Mouse (Mus musculus): ENCODE measurements around the gene Apoe. TPM values are rescaled to one million over a fixed set of nuclear protein-coding genes. Genes with fewer than 3 reads are reported as not detected.

Gene Apoe
- total and polyA plus RNA-seq, 3 experiments: 33.3 to 61.4 TPM; not detected in 1

DNA sequence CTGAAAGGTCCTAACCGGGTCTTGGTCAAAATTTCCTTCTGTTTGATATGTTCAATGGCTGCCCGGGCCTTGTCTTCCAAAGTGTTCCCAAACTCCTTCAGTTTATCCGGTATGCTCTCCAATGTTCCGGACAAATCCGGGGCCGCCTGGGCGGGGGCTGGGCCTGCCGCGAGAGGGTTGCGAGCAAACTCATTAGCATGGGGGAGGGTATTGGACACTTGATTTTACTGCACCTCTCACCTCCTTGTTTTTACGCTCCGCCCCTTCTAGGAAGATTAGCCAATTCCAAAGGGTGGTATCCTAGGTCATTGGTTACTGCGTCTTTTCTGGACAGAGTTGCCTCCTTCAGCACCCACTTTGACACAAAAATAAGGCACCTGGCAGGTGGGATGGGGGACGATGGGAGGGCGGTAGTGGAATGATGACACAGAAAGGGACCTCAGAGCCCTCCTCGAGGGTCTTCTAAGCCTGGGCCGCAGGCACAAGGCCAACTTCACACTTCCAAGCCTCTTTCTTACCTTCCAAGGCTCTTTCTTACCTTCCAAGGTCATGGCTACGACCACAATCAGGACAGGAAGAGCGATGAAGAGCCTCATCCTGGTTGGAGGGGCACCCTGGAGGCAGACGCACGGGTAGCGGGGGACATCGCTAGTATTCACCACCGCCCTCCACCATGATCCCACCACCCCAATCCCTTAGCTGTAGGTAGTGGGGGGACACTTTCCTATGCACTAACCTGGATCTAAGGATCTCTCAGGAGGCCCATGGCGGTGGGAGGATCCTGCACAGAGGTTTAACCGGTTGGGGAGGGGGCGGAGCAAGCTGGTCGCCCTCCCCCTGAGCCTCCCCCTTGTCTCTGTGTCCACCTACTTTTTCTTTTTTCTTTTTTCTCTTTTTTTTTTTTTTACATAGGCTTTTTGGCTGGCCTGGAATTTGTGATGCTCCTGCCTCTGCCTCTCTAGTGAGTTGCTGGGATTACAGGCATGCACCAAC is 6.8 kb downstream of the Apoe start, which contains the start of gene Apoc1:
Gene Apoc1, minus strand, starts transcription at position 788 of the 993 bp plus-strand sequence.
- DNase-seq (ENCODE audit: low read depth, low spot score): no peak
- TF ChIP-seq HCFC1 (IDR thresholded peaks at IDR 0.05; ENCODE audit: low read depth, low read length): no peak
- no peak for TF ChIP-seq KAT2A (conservative IDR thresholded peaks at IDR 0.05; ENCODE audit: low read depth, low read length)
- no peak for TF ChIP-seq RCOR1 (IDR thresholded peaks at IDR 0.05; ENCODE audit: low read depth, low read length)
- TF ChIP-seq TCF12 (IDR thresholded peaks at IDR 0.05; ENCODE audit: low read depth, low read length): no peak
- no peak for TF ChIP-seq MAZ (IDR thresholded peaks at IDR 0.05; ENCODE audit: low read depth, low read length)
- H3K36me3 ChIP-seq (ENCODE audit: control insufficient read depth in 1 of 2, insufficient read depth in 2 of 2, low read length in 2 of 2): peaks cover 0 to 31% of the 10 kb centered on the region in 2 experiments; a peak in 2 of 4 replicates
- peaks cover 14 to 34% of the 10 kb centered on the region in 2 experiments for H3K4me1 ChIP-seq (ENCODE audit: control insufficient read depth in 1 of 2, insufficient read depth in 2 of 2, low read length in 2 of 2)
- no peaks in the 10 kb centered on the region for H3K9me3 ChIP-seq (replicated peaks; ENCODE audit: insufficient read depth, low read length)
- no peaks in the 10 kb centered on the region for H3K79me2 ChIP-seq (ENCODE audit: control insufficient read depth, insufficient read depth, low read length, poor library complexity)
- no peak within 1 kb of the TSS for H3K9ac ChIP-seq (ENCODE audit: control insufficient read depth, low read depth, low read length, poor library complexity, severe bottlenecking)
- H3K27ac ChIP-seq (ENCODE audit: control insufficient read depth, low read depth, low read length): no peak within 1 kb of the TSS
- no peaks in the 10 kb centered on the region for H3K27me3 ChIP-seq (ENCODE audit: control insufficient read depth in 1 of 2, insufficient read depth in 2 of 2, low read length in 2 of 2)
- no peak within 1 kb of the TSS for H3K4me3 ChIP-seq (ENCODE audit: control insufficient read depth in 1 of 2, insufficient read depth in 1 of 2, low read depth in 2 of 2, low read length in 2 of 2)

DNA sequence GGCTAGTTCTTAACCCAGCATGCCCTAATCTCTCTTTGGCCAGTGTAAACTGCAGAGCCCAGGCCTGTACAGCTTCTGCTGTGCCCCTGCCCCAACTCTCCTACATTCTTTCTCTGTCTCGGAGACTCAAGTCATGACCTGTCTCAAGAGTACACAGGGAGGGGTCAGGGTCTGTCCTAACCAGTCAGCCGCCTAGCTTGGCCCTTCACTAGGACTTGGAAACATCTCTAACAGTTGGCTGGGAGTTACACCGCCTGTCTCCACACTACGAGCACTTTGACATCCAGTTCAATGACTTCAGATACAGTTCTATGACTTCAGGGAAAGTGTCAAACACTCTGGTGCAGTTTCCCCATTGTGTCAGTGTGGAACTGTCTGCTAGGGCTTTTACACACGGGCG is 7.6 kb downstream of the Apoe start:
- TF ChIP-seq MAZ (IDR thresholded peaks at IDR 0.05; ENCODE audit: low read depth, low read length) (no peak), ELF1 (IDR thresholded peaks at IDR 0.05; ENCODE audit: low read depth, low read length) (no peak), USF1 (IDR thresholded peaks at IDR 0.05; ENCODE audit: low read depth, low read length) (no peak), ZNF384 (IDR thresholded peaks at IDR 0.05; ENCODE audit: low read depth, low read length) (no peak), KAT2A (conservative IDR thresholded peaks at IDR 0.05; ENCODE audit: low read depth, low read length) (no peak), MXI1 (IDR thresholded peaks at IDR 0.05; ENCODE audit: low read depth, low read length) (no peak), POLR2AphosphoS2 (IDR thresholded peaks at IDR 0.05; ENCODE audit: low read length) (no peak), TAL1 (IDR thresholded peaks at IDR 0.05; ENCODE audit: low read length) (no peak), EP300 (IDR thresholded peaks at IDR 0.05; ENCODE audit: low read depth in 1 of 2, low read length in 2 of 2) (no peak), SIN3A (IDR thresholded peaks at IDR 0.05; ENCODE audit: low read length) (no peak), E2F4 (IDR thresholded peaks at IDR 0.05; ENCODE audit: borderline replicate concordance, low read depth, low read length) (no peak), MAX (IDR thresholded peaks at IDR 0.05; ENCODE audit: low read length) (no peak)
- H3K4me3 ChIP-seq (ENCODE audit: control insufficient read depth in 1 of 2, insufficient read depth in 1 of 2, low read depth in 2 of 2, low read length in 2 of 2): no peak overlapping the region
- no peak overlapping the region for H3K27ac ChIP-seq (ENCODE audit: control insufficient read depth, low read depth, low read length)

More for the DNA sequence above, 7.6 kb downstream of the Apoe start:
- DNase-seq (ENCODE audit: low read depth, low spot score): no peak
- Histone ChIP-seq H3K27me3 (ENCODE audit: control insufficient read depth in 1 of 2, insufficient read depth in 2 of 2, low read length in 2 of 2) (no peaks in the 10 kb centered on the region), H3K79me2 (ENCODE audit: control insufficient read depth, insufficient read depth, low read length, poor library complexity) (no peaks in the 10 kb centered on the region), H3K9ac (ENCODE audit: control insufficient read depth, low read depth, low read length, poor library complexity, severe bottlenecking) (no peak overlapping the region), H3K36me3 (ENCODE audit: control insufficient read depth in 1 of 2, insufficient read depth in 2 of 2, low read length in 2 of 2) (peaks cover 0 to 37% of the 10 kb centered on the region in 2 experiments; a peak in 2 of 4 replicates), H3K9me3 (replicated peaks; ENCODE audit: insufficient read depth, low read length) (no peaks in the 10 kb centered on the region), H3K4me1 (ENCODE audit: control insufficient read depth in 1 of 2, insufficient read depth in 2 of 2, low read length in 2 of 2) (peaks cover 14 to 41% of the 10 kb centered on the region in 2 experiments)

Data from MEL (cell line).